Mouse (Mus musculus) olfactory bulb, adult 2 months (tissue): ENCODE data around the gene Dpt.

ENCODE experiments used
- CTCF ChIP-seq: fragments of 200-500 bp; IDR thresholded peaks from 2 replicates; pipeline ENCODE4 v1.5.1; 2012; ENCODE audit warnings: low read depth, mild to moderate bottlenecking, low read length, moderate library complexity; ENCODE audit not compliant: insufficient read depth
- POLR2A ChIP-seq: fragments of 200-500 bp; IDR thresholded peaks from 2 replicates; pipeline ENCODE4 v1.6.1; 2012; ENCODE audit warnings: mild to moderate bottlenecking, low read depth, low read length, moderate library complexity; ENCODE audit not compliant: insufficient read depth

- no peak for TF ChIP-seq CTCF
- no peak for TF ChIP-seq POLR2A
Measured at GRCm38 (mm10) chr1:164832459-164832858, 36.0 kb downstream of the Dpt start.
